Mouse (Mus musculus): ENCODE data around the gene Anxa3. TPM values are rescaled to one million over a fixed set of nuclear protein-coding genes. Genes with fewer than 3 reads are reported as not detected.

The Anxa3 gene
- polyA plus RNA-seq, 1 experiment: 2.3 TPM

DNA sequence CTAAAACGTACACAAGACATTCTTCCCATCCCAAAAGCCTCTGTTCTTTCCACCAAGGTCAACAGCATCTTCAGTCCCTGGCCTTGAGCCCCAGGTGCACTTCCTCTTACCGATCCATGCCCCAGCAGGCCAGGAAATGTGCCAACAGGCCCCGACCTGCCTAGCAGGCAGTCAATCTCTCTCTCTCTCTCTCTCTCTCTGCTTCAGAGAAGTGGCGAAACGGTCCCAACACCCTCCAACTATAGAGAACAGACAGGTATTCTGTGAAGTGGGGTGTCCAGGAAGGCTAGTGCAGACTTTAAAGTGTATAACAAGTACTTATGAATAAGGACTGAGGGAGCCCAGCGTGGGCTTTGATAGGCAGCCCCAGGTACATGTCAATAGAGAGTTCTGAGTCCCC, 75.8 kb downstream of the Anxa3 start:
- Histone ChIP-seq H3K4me3 (replicated peaks) (no peak overlapping the region), H3K4me1 (peaks cover 24% of the 10 kb centered on the region), H3K27me3 (replicated peaks) (no peaks in the 10 kb centered on the region), H3K9me3 (no peaks in the 10 kb centered on the region), H3K36me3 (replicated peaks; ENCODE audit: low read length) (no peaks in the 10 kb centered on the region)
- no peak for TF ChIP-seq FLI1 (IDR thresholded peaks at IDR 0.05; ENCODE audit: low read length)
- no peak for TF ChIP-seq GATA1 (IDR thresholded peaks at IDR 0.05; ENCODE audit: borderline replicate concordance, low read length)

DNA sequence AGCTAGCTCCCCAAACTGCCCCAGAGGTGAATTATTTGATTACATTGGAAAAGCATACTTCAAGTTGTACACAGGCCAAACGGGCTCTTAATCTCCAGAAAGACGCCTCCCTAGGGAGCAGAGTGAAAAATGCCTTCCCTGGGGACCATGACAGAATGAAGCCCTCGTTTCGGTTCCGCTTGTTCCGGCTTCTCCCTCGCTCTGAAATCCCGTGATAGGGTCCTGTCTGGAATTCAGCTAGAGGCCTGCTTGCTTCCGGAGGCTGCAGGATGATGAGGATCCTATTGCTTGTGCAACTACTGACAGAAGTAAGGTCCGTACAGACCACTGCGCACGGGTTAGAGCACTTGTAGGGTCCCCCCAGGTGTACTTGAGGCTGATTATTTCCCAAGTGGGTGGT, 77.9 kb downstream of the Anxa3 start:
- TF ChIP-seq GATA1 (IDR thresholded peaks at IDR 0.05; ENCODE audit: borderline replicate concordance, low read length) (no peak), FLI1 (IDR thresholded peaks at IDR 0.05; ENCODE audit: low read length) (no peak)
- Histone ChIP-seq H3K4me1 (peaks cover 22% of the 10 kb centered on the region), H3K36me3 (replicated peaks; ENCODE audit: low read length) (no peaks in the 10 kb centered on the region), H3K9me3 (no peaks in the 10 kb centered on the region), H3K27me3 (replicated peaks) (no peaks in the 10 kb centered on the region), H3K4me3 (replicated peaks) (no peak overlapping the region)

DNA sequence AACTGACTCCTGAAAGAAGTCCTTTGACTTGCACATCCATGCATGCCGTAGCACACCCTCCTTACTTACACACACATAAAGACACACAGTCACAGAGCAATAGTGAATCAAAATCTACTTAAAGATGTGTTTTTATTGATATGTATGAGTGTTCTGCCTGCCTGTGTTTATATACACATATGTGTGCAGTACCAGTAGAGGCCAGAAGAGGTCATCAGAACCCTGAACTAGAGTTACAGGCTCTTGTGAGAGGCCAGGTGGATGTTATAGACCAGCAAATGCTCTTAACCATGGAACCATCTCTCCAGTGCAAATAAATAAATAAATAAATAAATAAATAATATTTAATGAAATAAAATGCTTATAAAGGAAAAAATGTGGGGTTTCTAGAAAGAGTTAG, 85.0 kb downstream of the Anxa3 start:
- Histone ChIP-seq H3K27me3 (replicated peaks) (no peaks in the 10 kb centered on the region), H3K9me3 (no peaks in the 10 kb centered on the region), H3K36me3 (replicated peaks; ENCODE audit: low read length) (peaks cover 4% of the 10 kb centered on the region), H3K4me1 (peaks cover 44% of the 10 kb centered on the region), H3K4me3 (replicated peaks) (no peak overlapping the region)
- no peak for TF ChIP-seq FLI1 (IDR thresholded peaks at IDR 0.05; ENCODE audit: low read length)
- no peak for TF ChIP-seq GATA1 (IDR thresholded peaks at IDR 0.05; ENCODE audit: borderline replicate concordance, low read length)

DNA sequence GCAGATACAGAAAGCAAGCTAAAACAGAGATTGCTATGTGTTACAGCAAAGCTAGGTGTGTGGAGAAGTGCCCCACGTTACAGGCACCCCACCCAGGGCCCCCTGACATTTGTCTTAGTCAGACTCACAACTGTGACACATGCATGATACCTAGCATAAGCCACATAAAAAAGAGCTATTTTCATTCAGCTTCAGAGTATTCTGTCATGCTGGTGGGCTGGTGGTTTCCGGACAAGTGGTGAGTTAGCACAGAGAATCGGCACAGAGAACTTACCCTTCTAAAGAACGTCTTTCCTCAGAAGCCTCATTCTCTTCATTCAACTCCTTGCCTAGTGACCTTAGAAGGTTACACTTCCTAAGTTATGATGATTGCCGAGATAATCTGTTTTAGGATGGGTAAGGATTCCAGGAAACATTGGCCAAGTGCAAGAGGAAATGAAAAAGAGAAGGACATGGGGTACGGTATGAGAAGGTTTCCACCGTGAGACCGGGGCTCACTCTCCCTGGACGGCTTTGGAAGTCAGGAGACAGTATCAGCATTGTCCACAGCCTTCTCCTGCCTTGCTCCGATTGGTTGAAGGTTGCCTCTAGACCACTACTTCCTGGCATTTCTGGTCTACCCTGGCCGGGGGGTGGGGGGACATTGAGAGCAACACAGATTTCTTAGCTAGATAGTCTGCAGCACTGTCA, 85.9 kb downstream of the Anxa3 start:
- TF ChIP-seq GATA1 (IDR thresholded peaks at IDR 0.05; ENCODE audit: borderline replicate concordance, low read length) (no peak), FLI1 (IDR thresholded peaks at IDR 0.05; ENCODE audit: low read length) (no peak)
- peaks cover 52% of the 10 kb centered on the region for H3K4me1 ChIP-seq

DNA sequence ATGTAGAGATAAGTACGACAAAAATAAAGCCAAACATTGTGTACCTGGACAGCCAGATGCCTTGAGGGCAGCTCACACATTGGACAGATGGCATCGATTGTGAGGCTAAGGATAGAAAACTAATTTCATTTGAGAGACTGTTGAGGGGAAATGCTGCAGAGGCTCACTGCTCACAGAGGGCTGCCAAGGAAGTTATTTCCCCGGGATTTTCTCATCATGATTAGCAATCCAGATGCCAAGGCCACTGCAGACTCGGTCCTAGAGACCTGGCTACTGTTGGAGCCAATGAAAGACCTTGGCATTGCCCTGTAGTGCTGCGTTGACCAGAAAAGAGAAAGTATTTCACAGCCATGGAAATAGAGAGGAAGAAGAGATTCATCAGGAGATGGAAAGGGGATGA, 87.1 kb downstream of the Anxa3 start:
- Histone ChIP-seq H3K4me1 (peaks cover 62% of the 10 kb centered on the region), H3K36me3 (replicated peaks; ENCODE audit: low read length) (peaks cover 6% of the 10 kb centered on the region)

More for the DNA sequence above, 85.9 kb downstream of the Anxa3 start:
- peak overlapping the region; percentile 87 for H3K4me3 ChIP-seq (replicated peaks)
- peaks cover 6% of the 10 kb centered on the region for H3K36me3 ChIP-seq (replicated peaks; ENCODE audit: low read length)
- no peaks in the 10 kb centered on the region for H3K27me3 ChIP-seq (replicated peaks)
- no peaks in the 10 kb centered on the region for H3K9me3 ChIP-seq

DNA sequence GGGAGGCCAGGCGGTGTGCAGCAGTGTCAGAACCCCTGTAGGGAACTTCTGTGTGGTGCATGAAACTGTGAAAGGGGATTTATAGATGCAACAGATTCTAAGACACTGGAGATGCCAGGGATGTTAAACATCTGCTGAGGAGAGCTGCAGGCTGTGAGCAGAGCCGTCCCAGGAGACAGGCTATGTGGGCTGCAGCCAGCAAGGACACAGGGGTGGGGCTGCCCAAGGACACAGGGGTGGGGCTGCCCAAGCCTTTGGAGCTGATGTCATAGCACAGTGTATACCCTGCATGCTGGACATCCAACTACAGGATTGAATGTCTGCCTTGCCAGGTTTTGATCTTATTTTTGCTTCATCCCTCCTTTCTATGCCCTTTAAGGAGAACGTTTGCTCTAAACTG, 88.0 kb downstream of the Anxa3 start:
- peaks cover 13% of the 10 kb centered on the region for H3K36me3 ChIP-seq (replicated peaks; ENCODE audit: low read length)
- no peaks in the 10 kb centered on the region for H3K27me3 ChIP-seq (replicated peaks)
- no peak for TF ChIP-seq FLI1 (IDR thresholded peaks at IDR 0.05; ENCODE audit: low read length)
- no peak for TF ChIP-seq GATA1 (IDR thresholded peaks at IDR 0.05; ENCODE audit: borderline replicate concordance, low read length)
- H3K9me3 ChIP-seq: no peaks in the 10 kb centered on the region
- peaks cover 71% of the 10 kb centered on the region for H3K4me1 ChIP-seq
- peak overlapping the region; percentile 42 for H3K4me3 ChIP-seq (replicated peaks)

More for the DNA sequence above, 87.1 kb downstream of the Anxa3 start:
- Histone ChIP-seq H3K9me3 (no peaks in the 10 kb centered on the region), H3K4me3 (replicated peaks) (peak overlapping the region; percentile 87), H3K27me3 (replicated peaks) (no peaks in the 10 kb centered on the region)
- TF ChIP-seq FLI1 (IDR thresholded peaks at IDR 0.05; ENCODE audit: low read length) (no peak), GATA1 (IDR thresholded peaks at IDR 0.05; ENCODE audit: borderline replicate concordance, low read length) (no peak)

DNA sequence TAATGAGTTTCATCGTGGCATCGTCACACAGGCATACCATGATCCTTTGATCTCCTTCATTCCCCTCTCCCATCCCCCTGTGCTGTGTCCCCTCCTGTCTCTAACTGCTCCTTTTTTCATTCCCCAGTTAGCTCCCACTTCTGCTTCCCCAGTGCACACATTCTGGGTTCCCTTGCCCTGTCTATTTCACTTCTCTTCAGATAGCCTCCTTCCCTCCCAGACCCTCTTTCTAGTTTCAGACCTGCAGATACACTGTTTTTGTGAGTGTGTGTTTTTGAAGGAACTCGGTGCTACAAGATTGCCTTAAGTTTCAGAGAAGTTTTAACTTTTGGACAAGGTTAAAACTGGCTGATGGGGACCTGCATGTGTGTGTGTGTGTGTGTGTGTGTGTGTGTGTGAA, 88.5 kb downstream of the Anxa3 start:
- H3K27me3 ChIP-seq (replicated peaks): no peaks in the 10 kb centered on the region
- H3K9me3 ChIP-seq: no peaks in the 10 kb centered on the region
- peaks cover 15% of the 10 kb centered on the region for H3K36me3 ChIP-seq (replicated peaks; ENCODE audit: low read length)
- H3K4me1 ChIP-seq: peaks cover 73% of the 10 kb centered on the region
- peak overlapping the region; percentile 69 for H3K4me3 ChIP-seq (replicated peaks)
- no peak for TF ChIP-seq GATA1 (IDR thresholded peaks at IDR 0.05; ENCODE audit: borderline replicate concordance, low read length)
- no peak for TF ChIP-seq FLI1 (IDR thresholded peaks at IDR 0.05; ENCODE audit: low read length)

DNA sequence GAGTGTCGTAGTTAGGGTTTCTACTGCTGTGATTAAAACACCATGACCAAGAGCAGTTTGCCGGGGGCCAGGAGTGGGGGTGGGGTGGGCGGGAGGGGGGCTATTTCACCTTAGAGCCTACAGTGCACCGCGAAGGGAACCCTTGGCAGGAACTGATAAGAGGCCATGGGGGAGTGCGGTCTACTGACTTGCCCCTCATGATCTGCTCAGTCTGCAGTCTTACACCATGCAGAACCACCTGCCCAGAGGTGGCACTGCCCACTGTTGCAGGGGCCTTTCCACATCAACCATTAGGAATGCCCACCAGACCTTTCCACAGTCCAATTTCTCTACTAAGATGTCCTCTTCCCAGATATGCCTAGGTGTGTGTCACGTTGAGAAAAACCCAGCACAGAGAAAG, 92.1 kb downstream of the Anxa3 start:
- H3K36me3 ChIP-seq (replicated peaks; ENCODE audit: low read length): peaks cover 26% of the 10 kb centered on the region
- H3K4me1 ChIP-seq: peaks cover 73% of the 10 kb centered on the region

DNA sequence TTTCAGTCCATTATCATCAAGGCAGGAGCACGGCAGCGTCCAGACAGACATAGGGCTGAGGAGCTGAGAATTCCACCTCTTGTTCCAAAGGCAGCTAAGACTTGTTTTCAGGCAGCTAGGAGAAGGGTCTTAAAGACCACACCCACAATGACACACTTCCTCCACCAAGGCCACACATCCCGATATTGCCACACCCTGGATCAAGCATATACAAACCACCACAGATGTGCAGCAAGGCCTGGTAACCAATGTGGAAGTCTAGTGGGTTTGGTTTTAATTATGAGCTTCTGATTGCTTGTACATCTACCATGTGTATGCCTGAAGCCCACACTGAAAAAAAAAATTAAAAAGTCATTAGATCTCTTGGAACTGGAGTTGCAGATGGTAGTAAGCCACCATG, 95.3 kb downstream of the Anxa3 start:
- peaks cover 27% of the 10 kb centered on the region for H3K36me3 ChIP-seq (replicated peaks; ENCODE audit: low read length)
- no peaks in the 10 kb centered on the region for H3K27me3 ChIP-seq (replicated peaks)
- H3K4me3 ChIP-seq (replicated peaks): no peak overlapping the region
- no peaks in the 10 kb centered on the region for H3K9me3 ChIP-seq
- TF ChIP-seq GATA1 (IDR thresholded peaks at IDR 0.05; ENCODE audit: borderline replicate concordance, low read length) (no peak), FLI1 (IDR thresholded peaks at IDR 0.05; ENCODE audit: low read length) (no peak)
- peaks cover 67% of the 10 kb centered on the region for H3K4me1 ChIP-seq

More for the DNA sequence above, 92.1 kb downstream of the Anxa3 start:
- Histone ChIP-seq H3K27me3 (replicated peaks) (no peaks in the 10 kb centered on the region), H3K9me3 (no peaks in the 10 kb centered on the region), H3K4me3 (replicated peaks) (peak overlapping the region; percentile 16)
- TF ChIP-seq FLI1 (IDR thresholded peaks at IDR 0.05; ENCODE audit: low read length) (no peak), GATA1 (IDR thresholded peaks at IDR 0.05; ENCODE audit: borderline replicate concordance, low read length) (no peak)

DNA sequence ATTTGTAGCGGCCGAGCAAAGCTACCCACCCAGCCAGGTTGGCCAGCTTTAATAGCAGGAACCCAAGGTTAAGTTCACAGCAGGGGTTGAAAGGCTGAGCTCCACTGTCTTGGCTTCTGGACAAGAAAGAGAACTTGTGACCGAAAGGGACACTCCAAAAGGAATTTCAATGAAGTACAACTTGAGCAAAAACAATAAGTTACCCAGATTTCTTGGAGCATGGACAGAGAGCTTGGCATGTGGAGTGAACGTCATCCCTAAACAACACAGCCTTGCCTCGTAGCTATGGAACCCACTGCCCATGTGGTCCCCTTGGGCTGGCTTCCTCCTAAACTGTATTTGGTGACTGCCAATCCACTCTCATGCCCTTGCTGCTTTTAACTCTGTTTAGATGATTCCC, 97.2 kb downstream of the Anxa3 start:
- H3K36me3 ChIP-seq (replicated peaks; ENCODE audit: low read length): peaks cover 26% of the 10 kb centered on the region
- no peaks in the 10 kb centered on the region for H3K27me3 ChIP-seq (replicated peaks)
- H3K4me1 ChIP-seq: peaks cover 58% of the 10 kb centered on the region
- no peaks in the 10 kb centered on the region for H3K9me3 ChIP-seq
- H3K4me3 ChIP-seq (replicated peaks): no peak overlapping the region
- TF ChIP-seq FLI1 (IDR thresholded peaks at IDR 0.05; ENCODE audit: low read length): no peak
- no peak for TF ChIP-seq GATA1 (IDR thresholded peaks at IDR 0.05; ENCODE audit: borderline replicate concordance, low read length)

Other genes with a start within 250 kb of the Anxa3 start
- gene Bmp2k, start 204.3 kb downstream of the Anxa3 start, polyA plus RNA-seq (2012; ENCODE audit: insufficient read depth, low replicate concordance): 11.6 and 15.5 TPM in 2 replicates

Data from megakaryocyte, embryonic 14.5 days (primary cell).